Mouse (Mus musculus): ENCODE measurements around the gene Pak2.
A peak's percentile ranks its signal among the peaks of the same experiment; 100 is the strongest.
"Not testable (repeated sequence)": the region's sequence is repeated elsewhere in the genome, so short reads cannot be mapped to it uniquely, and the experiment has no call there.

Gene Pak2

GRCm38 (mm10) chr16:32097757-32098156, 18.6 kb upstream of the Pak2 start:
- not testable (repeated sequence) for DNase-seq (ENCODE audit: low spot score in 2 of 2)

DNA sequence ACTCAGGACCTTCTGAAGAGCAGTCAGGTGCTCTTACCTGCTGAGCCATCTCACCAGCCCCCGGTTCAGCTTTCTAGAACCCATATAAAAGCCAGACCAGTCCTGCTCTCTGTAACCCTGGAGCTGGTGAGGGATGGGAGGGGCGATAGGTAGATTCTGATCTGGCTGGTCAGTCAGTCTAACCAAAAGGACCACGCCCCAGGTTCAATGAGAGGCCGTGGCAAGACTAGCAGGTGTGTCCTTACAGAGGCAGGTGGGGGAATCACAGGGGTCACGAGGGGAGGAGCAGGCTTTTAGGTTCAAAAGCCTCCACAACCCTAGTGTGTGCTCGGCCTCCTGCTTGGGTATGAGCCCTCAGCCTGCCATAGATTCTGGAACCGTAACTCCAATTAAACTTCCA, 12.3 kb upstream of the Pak2 start:
- no peak for DNase-seq (ENCODE audit: low spot score in 2 of 2)

DNA sequence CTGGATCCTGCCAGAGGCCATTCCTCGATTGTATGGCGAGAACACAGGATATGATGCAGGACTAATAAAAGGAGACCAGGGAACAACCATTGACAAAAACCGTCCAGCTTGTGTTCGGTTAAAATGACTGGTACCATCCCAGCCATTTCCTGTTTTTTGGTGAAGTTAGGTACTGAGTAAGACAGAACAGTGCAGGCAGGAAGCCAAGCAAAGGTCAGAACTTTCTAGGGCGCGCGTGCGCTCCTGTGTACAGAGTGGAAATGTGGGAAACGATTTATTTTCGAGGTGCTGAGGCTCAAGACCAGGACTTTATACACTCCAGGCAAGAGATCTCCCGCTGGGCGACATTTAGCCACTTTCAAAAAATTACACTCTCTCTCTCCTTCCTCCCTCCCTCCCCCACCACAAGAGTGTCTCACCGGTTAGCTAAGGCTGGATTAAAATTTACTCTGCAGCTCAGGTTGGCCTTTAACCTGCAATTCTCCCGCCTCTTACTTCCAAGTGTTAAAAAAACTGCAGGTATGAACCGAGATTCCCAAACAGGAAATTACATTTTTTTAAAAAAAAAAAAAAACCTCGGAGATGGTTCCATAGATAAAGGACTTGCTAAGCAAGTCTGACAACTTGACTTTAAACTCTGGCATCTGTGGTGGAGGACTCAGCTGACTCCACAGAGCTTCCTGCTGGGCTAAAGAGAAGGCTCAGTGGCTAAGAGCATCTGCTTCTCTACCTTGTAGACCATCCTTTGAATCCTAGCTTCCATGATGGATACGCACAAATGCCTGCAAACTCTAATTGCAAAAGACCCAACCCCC, 8.7 kb upstream of the Pak2 start:
- DNase-seq (ENCODE audit: low spot score in 2 of 2), result no peak

GRCm38 (mm10) chr16:32078408-32078990, 643 bp downstream of the Pak2 start:
- DNase-seq (ENCODE audit: low spot score in 2 of 2), result peak in 1 of 2 experiments; percentile 27

DNA sequence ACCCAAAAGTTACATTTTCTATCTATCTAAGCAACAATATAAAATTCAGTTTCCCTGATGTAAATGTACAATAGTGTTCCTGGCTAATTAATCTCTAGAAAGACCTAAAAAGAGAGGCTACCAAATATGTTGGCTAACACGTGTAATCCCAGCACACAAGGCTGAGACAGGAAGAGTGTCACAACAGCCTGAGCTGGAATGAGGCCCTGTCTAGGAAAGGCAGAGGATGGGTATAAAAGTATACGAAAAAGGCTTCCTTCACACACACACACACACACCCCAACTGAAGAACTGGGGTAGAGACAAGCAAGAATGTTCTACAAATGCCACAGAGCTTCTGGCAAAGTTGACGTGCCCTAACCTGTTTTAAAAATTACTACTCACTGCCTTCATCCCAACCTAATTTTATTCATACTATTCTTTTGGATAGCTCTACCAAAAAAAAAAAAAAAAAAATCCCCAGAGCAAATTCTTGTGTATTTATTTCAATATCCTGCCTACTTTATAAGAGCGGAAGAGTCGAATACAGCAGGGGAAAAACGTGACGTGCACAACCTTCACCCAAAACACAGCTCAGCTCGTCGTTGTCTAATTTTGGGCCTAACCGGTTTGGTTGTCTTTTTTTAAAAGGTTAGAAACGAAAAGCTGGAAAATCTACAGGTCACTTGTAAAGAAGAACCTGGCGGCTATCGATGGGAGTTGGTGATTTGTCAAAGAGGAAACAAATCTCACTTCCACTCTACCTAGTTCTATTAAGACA, 1.3 kb downstream of the Pak2 start:
- DNase-seq (ENCODE audit: low spot score in 2 of 2), result no peak

DNA sequence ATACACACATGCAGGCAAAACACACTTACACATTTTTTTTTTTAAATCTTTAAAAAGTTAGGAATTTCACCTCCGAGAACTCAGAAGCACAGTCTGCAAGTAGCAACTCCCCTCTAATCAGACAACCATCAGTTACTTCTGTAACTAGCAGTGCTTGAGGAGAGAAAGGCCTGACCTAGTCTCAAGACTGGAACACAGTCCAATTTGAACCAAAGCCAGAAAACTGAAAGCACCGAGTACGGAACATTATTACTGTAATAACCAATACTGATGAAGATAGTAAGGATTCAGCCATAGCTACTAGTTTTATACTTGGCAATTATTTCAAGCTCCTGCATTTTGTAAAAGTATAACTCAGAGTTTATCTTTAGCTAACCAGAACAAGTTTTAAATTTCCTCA, 2.7 kb downstream of the Pak2 start:
- no peak for DNase-seq (ENCODE audit: low spot score in 2 of 2)

DNA sequence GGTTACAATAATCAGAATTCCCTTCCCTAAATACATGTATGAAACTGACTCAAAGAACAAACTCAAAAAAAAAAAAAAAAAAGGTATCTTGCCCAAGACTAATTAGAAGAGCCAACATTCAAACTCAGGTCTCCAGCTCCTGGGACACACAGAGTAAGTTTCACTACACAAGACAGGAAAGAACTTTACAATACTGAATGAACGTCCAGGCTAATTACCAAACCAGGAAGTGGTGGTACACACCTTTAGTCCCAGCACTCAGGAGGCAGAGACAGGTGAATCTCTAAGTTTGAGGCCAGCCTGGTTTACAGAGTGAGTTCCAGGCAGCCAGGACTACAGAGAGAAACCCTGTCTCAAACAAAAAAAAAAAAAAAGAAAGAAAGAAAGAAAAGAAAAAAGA, 3.4 kb downstream of the Pak2 start:
- DNase-seq (ENCODE audit: low spot score in 2 of 2), result no peak

DNA sequence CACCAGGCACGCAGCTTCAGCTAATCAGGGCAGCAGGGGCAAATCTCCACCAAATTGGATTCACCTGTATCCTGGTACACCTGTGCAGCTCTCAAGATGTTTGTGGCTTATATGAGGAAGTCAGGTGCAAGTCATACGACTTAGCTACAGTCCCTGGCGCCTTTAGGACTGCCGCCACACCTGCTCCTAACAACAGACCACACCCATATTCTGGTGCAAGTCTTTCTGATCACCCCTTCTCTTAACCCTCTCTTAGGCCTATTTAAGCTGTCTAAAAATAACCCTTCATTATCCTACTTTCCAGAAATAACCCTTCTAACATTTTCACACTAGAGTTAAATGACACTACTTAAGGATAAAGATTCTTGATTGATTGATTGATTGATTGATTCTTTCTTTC, 9.1 kb downstream of the Pak2 start:
- DNase-seq (ENCODE audit: low spot score in 2 of 2), result not testable (repeated sequence)

DNA sequence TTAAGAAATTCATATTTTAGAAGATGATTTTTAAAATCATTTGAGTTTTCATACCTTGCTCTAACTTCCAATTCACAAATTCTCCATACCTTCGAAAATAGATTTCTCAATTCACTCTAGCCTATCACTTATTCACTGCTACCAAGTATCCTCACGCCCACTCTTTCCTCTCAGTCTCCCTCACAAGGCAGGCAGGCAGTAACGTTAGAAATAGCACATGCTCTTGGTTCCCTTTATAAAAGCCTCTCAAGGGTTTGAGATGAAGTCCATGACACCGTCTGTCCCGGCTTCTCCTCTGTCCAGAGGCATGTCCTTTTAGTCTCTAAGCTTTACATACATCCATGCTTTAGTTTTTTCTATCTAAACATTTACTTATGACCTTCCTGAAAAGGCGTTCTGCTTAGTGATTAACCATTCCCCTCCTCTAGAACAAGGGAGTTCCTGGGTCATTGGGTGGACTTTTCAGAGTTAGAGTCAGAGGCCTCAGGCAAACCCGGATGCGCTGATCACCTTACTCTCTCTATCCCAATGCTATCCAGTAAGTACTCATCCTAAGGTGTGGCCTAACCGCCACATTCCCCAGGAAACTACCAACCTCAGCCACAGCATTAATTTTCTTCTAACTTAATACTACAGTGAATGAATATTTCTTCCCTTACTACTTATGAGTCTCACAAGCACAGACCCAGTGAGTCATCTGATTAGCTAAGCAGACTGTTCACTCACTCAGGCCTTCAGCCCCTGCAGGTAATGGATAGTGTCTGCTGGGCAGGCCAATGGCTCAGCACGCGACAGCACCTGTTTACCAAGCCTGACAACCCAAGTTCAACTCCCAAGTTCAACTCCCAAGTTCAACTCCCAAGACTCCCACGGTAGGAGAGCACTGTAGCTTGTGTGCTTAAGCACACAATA, 10.5 kb downstream of the Pak2 start:
- DNase-seq (ENCODE audit: low spot score in 2 of 2), result no peak

- no peak for DNase-seq (ENCODE audit: low spot score in 2 of 2)
Measured at GRCm38 (mm10) chr16:32066899-32067298, 12.2 kb downstream of the Pak2 start.

DNA sequence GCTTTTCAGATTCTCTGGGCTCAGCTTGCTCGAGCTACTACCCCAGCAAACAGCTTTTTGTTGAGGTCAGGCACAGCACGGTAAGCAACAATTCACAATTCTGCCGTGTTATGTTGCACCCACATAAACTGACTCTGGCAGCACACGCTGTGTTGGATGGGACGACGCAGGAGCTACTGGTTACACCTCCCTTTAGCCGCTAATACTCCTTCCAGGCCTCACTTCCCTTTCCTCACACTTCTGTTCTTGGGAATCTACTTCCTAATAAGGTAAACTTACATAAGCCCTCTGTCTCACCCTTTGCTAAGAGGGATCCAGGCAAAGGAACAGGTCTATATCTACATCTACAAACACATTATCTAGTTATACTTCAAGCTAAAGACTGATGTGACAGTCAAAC, 15.2 kb downstream of the Pak2 start:
- DNase-seq (ENCODE audit: low spot score in 2 of 2), result no peak

DNA sequence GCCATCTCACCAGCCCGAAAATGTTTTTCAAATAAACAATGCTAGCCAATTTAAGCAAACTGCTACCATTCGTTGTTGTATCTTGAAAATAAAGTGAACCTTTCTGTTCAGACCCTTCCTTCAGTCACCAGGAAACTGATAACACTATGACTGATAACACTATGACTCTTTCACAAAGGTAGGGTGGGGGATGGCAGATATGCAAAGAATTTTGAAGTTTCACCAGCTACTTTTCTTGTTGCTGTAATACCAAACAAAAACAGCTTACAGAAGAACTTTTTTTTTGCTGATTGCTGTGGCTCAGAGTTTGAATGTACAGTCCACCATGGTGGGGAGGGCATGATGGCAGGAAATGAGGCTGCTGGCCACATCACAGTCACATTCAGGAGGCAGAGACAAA, 16.9 kb downstream of the Pak2 start:
- no peak for DNase-seq (ENCODE audit: low spot score in 2 of 2)

DNA sequence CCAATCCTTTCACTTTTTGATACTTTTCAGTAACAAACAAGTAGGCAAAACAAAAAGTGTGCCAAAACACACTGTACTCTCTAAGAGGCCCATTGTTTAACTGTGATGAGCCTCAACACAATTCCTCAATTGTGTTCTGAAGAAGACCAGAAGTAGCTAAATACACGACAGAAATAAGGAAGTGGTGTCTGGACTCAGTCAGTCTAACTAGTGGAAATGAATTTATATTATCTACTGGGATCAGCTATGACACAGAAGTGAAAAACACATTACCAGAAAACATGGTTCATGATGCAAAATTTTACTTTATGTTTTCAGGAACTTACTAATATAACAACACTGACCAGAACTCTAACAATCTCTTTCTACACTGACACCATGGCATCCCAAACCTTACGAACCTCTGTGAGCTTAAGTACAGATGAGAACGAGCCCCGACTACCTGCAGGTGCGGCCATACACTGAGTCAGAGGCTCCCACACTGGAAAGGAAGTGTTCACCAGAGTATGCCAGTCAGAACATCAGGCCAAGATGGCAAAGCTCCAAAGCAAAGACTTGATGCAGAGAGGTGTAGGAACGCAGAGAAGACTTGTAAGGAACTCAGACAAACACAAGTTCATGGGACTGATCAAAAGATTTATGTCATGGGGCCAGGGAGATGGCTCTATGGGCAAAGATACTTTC, 19.2 kb downstream of the Pak2 start:
- DNase-seq (ENCODE audit: low spot score in 2 of 2), result no peak

DNA sequence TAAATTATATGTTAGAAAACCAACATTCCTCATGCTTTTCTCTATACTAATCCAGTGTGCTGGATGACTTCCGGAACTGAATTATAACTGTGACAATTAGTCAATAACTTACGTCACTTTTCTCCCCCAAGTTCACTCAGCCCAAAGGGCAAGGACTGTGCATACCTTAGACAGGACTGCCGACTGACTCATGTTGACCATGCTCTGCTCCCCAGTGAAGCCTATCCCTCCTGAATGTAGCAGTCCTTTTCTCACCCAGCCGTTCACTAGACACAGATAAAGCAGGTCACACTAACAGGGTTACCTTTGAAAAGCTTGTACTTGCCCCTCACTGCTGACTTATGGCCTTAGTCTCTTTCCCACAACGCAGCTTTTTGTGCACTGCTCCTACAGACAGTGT, 20.3 kb downstream of the Pak2 start:
- DNase-seq (ENCODE audit: low spot score in 2 of 2), result no peak

DNA sequence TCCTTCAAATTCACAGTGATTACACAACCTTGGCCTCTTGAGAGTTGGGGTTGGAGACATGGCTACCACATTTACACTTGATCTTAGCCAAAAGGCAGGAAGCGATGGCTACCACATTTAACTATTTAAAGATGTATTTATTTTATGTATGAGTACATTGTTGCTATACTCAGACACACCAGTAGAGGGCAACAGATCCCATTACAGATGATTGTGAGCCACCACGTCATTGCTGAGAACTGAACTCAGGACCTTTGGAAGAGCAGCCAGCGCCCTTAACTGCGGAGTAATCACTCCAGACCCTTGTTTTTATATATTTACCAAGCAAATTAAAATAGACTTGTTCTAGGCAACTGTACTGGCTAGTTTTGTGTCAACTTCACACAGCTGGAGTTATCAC, 36.8 kb downstream of the Pak2 start:
- no peak for DNase-seq (ENCODE audit: low spot score in 2 of 2)

- no peak for DNase-seq (ENCODE audit: low spot score in 2 of 2)
Measured at GRCm38 (mm10) chr16:32019678-32020077, 59.5 kb downstream of the Pak2 start.

DNA sequence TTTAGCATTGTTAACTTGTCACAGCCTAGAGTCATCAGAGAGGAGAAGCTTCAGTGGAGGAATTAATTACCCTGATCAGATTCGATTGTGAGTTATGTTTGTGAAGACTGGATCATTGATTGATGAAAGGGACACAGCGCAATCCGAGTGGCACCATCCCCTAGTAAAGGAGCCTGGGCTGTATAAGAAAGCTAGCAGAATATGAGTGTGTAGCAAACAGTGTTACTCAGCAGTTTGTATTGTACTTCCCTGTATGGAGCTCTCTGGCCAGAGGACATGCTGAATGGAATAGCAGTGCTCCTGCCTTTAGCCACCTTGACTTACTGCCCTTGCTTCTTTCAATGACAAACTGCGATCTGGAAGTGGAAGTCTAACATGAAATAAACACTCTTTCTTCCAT, 68.8 kb downstream of the Pak2 start:
- DNase-seq (ENCODE audit: low spot score in 2 of 2), result no peak

DNA sequence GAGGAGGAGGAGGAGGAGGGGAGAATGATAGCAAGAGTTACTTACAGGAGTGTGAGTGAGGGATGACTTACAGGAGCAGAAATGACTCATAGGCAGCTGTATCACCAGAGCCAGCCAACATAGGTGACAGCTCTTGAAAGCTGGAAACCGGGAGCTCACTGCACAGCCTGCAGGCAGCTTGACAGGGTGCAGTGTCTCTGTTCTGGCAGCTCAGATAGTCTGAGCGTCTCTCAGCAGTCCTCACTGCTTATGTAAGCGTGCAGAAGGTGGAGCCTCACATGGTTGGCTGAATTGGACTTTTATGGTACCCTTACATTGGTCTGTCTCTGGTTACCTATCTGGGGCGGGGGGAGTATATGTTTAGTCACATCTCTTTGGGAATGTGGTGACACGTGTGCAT, 69.2 kb downstream of the Pak2 start:
- DNase-seq (ENCODE audit: low spot score in 2 of 2), result no peak

DNA sequence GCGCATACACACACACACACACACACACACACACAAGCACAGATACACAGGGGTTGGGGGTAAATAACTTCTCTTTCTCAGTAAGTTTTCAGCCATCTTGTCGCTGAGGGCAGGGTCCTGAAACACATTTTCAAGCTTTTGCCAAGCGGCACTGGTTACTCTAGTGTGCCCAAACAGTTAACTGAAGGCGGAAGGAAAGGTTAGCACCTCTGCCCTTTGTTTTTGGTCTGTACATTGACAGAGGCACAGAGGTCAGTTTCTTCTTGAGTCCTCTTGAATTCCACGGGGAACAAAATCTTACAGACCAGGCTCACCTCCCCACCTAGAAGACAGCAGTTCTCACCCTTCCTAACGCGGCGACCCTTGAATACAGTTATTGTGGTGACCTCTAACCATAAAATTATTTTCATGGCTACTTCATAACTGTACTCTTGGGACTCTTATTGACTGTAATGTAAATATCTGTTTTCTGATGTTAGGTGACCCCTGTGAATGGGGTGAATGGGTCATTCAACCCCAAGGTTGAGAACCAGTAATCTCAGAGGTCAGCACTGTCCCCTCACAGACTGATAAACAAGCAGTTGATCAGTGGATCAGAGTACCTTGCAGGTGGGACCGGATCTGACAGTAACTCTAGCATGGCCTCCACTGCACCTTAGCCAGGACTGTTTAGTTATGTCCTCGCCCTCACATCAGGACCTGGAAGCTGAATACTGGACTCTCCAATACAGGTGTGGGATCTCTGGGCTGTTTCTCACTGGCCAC, 70.4 kb downstream of the Pak2 start:
- no peak for DNase-seq (ENCODE audit: low spot score in 2 of 2)

- no peak for DNase-seq (ENCODE audit: low spot score in 2 of 2)
Measured at GRCm38 (mm10) chr16:32004731-32005130, 74.4 kb downstream of the Pak2 start.

Measured in frontal cortex, postnatal 14 days (tissue).